Mouse (Mus musculus): ENCODE measurements at regions not wholly inside any gene's neighbourhood (a gene's known extent, or its start where the extent isn't known, plus 50 kb on each side); places are given as distances from the start of the nearest gene placed in this dataset.
A peak's percentile ranks its signal among the peaks of the same experiment; 100 is the strongest.

GRCm38 (mm10) chr11:19073265-19073664 lies 54.5 kb upstream of the Meis1 start:
- DNase-seq = no peak

DNA sequence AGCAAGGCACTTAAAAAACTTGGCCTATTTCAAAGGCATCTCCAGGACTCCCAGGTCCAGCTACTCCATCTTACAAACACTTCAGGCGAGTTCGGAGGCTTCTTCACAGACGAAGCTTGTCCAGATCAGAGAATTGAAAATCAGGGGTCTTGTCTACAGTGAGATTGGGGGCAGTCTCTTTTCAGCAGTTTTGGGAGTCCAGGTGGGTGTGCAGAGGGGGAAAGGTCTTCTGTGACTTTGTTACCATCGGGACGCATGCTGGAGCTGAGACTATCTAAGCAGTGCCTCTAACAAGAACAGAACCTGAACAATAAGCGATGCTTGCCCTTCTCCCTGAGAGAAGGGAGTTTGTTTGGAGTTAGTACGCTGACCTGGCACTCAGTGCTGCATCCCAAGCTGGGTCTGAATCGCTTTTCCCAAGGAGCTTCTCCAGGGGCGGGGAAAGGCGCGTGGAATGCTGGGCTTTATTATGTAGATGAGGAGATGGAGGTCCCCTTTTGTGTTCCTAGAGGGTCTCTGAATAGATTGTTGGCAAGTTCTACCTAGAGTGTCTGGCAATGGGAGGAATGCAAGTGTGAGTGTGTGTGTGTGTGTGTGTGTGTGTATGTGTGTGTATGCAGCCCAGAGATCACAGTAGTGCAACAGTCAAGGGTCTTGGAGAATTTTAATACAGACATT lies 55.2 kb upstream of the Meis1 start:
- DNase-seq = no peak

DNA sequence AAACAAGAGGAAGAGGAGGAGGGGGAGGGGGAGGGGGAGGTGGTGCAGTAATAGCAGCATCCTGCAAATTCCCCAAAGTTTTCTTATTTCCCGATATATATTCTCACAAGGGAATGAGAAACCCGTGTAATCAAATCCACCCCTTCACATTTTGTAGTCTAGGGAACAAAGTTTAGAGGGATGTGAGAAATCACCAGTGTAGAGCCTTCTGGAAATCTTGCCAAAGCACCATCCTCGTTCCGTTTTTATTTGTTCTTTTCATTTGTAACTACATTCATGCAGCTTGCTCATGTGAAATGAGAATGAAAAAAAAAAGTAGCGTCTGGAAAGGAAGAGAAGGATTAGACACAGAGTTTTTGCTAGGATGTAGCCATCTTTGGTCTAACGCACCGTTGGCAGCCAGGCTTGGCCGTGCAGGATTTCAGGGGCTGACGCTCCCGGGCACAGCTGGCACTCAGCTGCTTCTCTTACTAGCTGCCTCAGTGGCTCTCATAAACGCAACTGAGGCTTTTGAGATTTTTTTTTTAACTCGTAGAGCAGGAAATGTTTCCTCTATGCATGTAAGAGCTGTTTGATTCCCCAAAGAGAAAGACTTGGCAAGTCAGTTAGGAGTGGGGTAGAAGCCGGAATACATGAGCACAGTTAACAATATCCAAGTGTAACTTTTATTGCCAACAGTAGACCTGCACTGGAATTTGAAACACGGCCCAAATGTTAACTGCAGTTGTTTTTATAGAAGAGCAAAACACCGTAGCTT lies 72.5 kb upstream of the Meis1 start:
- no peak for DNase-seq

DNA sequence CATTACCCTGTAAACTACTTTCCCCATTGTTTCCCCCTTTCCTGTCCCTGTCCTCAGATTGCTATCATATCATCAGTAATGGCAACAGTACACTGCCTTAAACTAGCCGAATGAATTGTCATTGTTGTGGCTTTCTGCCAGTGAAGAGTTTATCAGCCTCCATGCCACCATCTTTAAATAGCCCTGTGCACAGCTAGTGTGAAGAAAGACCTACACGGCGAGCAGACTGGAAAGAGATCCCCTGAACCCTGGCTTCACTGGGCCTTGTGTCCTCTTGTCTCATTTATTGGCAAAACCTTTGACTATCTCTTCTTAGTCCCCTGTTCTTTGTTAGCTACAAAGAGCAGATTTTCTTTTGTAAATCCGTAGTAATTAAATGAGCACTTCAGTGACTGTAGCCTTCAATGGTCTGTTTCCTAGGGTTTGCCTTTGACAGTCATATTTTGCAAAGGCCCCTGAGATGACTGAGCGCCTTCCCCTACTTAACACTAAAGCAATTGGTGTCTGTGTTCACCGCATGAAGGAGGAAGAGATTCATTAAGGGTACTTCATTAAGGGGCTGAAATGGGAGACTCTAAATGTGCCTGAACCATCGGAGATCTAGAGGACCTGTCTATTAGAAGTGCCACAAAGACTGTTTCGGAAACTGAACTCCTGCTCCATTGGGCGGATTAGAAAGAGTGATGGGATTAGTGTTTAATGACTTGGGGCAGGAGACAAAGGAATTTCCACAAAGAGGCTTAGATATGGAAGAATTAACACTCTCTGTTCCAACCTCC lies 74.4 kb upstream of the Meis1 start:
- DNase-seq = no peak

GRCm38 (mm10) chr11:19093749-19094148 lies 75.0 kb upstream of the Meis1 start:
- no peak for DNase-seq

DNA sequence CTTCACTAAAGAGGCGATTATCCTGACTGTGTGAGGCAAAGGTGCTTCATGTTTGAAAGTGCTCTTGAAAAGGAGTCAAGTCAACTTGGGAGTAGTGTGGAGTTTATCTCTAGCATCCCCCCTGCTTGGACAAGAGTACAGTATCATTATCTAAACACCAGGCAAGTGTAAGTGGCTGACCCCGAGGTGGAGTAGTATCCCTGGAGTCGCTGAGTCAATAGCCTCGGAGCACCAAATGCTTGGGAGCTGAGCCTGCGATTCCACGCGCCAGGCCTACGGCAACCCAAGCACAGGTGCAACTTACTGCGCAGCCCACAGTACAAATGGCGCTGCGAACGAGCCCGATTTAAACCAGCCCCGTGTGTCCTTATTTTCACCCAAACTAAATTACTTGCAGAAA lies 75.4 kb upstream of the Meis1 start:
- no peak for DNase-seq

DNA sequence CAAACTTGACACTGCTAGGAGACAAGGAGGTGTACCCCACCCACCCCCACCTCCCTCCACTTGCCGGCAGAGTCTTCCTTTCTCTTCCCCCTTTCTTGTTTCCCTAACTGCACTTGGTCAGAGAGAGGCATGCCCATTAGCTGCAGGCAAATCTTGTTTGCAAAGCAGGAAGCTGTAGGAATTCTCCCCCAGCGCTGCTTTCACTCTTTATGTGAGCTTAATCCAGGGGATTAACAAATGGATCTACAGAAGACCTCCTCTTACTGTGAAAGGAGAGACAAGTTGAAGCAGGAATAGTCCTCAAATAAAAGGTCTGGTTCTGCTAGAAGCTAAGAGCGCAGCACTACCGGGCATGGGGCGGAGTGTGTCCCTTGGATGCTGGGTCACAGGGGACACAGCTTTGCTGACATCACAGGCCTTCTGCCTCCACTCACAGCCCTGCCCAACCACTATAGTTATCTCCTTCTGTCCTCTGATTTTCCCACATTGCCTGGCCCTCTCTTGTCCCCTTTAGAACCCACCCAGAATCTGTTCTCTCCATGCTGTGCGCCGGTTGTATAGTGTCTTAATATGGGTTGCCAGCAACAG lies 84.3 kb upstream of the Meis1 start:
- no peak for DNase-seq

DNA sequence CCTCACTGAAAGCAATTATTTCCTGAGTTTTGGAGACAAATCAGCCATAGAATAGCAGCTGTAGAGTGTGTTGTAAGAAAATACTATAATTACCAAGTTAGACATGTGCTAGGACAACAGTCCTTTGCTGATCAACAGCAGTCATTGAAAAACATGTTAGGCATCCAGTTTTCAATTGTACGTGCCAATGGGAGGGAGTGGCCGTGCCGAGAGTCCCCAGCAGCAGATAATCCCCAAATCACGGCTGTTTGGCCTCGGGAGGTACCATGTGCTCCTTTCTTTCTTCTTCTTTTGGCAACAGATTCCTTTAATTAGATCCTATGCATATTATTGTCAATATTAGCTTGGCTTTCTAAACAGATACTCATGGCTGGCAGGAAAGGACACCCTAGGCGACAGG lies 88.4 kb upstream of the Meis1 start:
- no peak for DNase-seq

DNA sequence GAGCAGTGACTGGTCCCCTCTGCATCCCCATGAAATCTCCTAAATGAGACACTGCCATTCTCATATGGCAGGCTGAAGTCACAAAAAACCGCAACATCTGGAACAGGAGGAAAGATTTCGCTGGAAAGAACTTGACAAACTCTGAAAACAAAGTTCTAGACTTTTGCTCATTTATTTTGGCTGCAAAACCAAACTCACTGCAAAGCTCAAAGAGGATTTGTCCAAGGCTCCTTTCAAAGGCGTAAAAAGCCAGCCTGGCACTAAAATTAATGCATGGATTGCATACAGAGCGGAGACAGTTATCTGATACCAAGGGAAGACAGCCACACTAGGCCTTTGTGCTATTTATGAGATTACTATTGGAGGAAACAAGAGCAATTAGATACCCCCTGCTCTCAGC lies 90.3 kb upstream of the Meis1 start:
- no peak for DNase-seq

DNA sequence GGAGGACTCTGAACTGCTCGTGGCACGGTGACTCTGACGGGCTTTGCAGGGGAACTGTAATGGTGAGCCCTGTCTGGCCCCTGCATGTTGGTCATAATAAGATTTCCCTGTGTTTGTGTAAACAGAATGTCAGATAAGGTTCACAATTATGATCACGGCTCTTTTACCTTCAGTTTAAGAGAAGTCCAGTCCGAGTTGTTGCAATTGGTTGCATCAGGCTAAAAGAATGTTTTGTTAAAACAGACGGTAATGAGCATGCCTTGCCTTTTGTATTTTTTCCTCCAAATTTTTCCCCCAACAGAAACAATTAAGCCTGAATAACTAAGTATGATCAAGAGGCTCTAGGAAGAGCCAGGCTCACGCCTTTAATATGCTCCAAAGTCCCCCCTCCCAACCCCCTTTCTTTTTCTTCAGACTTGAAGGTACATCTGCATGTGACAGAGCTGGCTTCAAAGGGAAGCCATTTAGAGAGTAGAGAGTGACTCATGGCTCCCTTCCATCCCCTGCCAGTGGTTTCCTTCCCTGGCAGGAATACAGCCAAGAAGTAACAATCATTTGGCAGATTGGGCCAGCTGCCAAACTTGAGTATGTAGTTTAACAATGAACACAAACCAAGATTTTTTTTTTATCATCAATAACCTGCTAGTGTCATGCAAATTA lies 93.3 kb upstream of the Meis1 start:
- DNase-seq = no peak

GRCm38 (mm10) chr11:19117121-19117520 lies 98.3 kb upstream of the Meis1 start:
- DNase-seq = no peak

DNA sequence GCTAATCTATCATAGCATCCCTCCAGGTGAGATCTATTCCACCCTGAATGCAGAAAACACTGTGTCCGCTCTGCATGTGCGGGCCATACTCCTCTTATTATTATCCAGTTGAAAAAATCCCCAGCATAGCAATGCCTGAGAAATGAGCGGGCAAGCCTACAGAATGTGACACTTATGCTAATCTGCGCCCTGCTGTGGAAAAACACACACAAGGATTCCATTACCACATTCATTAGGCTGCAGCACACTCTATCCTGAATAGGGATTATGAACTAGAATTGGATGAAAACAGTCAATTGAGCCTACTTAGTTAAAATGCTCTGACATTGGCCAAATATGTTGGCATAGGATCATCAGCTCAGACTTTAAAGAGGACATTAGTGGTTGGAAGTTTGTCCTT lies 99.5 kb upstream of the Meis1 start:
- DNase-seq = no peak

GRCm38 (mm10) chr11:19119927-19120827 lies 101.4 kb upstream of the Meis1 start:
- DNase-seq = no peak

GRCm38 (mm10) chr11:19120871-19121270 lies 102.1 kb upstream of the Meis1 start:
- DNase-seq = no peak

DNA sequence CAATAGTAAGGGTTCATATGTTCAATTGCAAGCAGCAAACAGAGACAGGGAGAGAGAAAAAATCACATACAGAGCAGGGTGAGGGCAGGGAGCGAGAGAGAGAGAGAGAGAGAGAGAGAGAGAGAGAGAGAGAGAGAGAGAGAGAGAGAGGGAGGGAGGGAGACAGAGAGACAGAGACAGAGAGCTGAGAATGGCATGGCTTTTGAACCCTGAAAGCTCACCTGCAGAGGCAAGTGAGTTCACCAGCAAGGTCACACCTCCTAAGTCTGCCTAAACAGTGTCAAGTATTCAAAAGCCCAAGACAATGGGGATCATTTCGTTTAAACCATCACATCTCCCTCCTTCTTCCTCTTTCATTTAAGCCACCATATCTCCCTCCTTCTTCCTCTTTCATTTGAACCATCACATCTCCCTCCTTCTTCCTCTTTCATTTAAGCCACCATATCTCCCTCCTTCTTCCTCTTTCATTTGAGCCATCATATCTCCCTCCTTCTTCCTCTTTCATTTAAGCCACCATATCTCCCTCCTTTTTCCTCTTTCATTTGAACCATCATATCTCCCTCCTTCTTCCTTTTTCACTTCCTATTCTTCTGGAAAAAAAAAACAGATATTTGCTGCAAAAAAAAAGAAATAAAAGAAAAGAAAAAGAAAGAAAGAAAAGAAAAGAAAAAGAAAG lies 116.7 kb upstream of the Meis1 start:
- no peak for DNase-seq

DNA sequence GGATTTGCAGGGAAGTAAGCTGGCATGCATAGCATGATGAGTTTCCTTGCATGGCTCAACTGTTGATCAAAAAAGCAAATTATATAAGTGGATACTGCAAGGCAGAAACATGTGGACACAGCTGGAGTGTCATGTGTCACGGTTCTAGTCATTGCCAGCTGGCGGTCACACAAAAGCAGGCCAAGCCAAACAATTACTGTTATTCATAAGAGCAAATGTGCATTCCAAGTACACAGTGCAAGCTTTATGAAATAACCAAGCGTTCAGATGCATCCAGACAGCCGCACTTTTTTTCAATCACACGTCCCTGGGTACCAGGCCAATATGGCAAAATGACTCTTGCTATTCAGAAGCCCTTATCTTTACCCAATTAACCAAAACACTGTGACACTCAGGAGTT lies 119.6 kb upstream of the Meis1 start:
- peak; percentile 3 for DNase-seq

GRCm38 (mm10) chr11:19138831-19139230 lies 120.0 kb upstream of the Meis1 start:
- no peak for DNase-seq

DNA sequence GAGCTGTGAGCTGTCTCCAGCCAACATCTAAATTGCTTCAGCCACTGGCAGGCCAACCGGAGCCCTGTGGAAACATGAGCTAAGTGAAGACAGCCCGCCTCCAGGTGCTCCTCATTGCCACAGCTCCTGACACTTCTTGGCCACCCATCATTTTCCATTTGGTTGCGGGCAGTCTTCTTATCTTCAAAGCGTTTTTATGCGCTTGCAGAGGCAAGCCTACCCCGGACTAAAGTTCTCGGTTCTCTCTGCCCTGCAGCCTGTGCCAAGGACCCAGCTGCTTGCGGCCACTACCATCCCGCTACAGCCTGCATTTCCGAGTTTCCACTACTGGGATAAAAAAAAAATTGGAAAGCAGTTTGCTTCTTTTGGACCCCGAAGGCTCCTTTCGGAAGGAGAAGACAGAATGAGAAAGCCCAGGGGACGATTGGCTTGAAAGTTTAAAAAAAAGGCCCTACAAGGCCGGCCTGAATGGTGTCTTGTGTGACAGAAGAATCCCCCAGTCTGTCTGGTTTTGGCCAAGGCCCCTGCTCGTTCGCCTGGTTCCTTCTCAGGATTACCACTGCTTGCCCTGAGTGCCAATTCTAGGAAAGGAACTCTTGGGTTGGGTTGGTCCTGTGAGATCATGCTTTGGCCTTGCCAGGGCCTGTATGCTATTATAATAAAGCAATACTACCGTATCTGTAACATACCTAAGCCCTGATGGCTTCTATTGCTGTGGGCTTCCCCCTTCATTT lies 124.6 kb upstream of the Meis1 start:
- DNase-seq = no peak

DNA sequence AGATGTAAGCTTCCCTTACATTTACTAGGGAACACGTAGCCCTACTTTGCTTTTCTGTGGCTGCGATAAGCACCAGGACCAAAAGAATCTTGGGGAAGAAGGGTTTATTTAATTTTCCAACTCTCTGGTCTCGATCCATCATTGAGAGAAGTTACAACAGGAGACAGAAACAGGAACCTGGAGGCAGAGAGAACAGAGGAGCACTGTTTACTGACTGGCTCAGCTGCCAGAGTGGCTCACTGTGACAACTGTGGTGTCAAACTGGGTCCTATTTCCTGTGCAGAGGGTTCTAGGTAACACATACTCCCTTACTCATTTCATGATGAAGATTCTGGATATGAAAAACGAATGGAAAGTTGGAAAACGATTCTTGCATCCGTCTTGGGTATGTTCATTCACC lies 125.7 kb upstream of the Meis1 start:
- DNase-seq = no peak

DNA sequence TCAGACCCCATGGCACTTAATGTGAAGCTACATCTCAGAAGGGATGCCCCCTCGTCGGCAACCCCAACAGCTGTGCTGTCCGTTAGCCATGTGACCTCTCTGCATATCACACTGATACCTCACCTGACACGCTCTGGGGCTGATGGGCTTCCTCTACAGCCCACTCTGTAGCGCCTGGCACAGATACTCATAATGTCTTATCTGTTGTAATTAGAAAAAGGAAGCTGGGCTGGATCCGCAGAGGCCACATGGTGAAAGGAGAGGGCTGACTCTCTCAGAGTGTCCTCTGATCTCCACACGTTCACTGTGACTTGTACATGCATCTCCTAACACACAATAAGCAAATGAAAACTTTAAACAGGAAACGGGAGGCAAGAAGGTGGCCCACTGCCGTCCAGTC lies 126.5 kb upstream of the Meis1 start:
- DNase-seq = no peak

GRCm38 (mm10) chr11:19145991-19146390 lies 127.2 kb upstream of the Meis1 start:
- no peak for DNase-seq

Data from cerebellum, adult 9-10 months (tissue).